In the genomic region with DNA sequence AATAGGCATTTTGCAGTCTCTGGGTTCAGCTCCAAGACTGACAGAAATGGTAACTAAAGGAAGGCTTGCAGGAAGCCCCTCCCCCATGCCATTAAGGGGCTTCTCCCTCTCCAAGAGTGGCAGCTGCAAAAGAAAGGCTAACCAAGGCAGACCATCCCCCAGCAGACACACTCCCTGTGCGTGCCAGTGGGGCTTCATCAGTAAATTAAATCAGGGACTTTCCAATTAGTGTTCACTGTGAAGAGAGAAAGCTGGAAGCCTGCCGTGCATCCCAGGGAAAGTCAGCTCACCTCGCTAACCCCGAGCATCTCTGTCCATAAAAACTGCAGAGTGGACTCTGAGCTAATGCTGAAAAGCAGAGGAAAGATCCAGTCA, we compare ENCODE assay signal across 14 mouse cellular contexts.
DNase-seq lines count a peak whose midpoint lies in the region; ATAC-seq and TF ChIP-seq lines count a peak whose summit lies in the region.
"Had no signal": no experiment of that assay in that cellular context is flagged by ENCODE, and none has a peak within 500 bp of the region (broad histone marks: within the 10 kb centered on the region; RNA-seq: fewer than 3 reads in every experiment).

No protein-coding gene starts in this region.

- ATAC-seq in neural tube, embryonic 11.5 days (ENCODE audit: insufficient read depth, low FRiP score, low TSS enrichment) = peak; percentile 74
- peak; percentile 88 for ATAC-seq in forebrain, embryonic 15.5 days (replicated peaks)
- ATAC-seq in midbrain, embryonic 11.5 days (ENCODE audit: low FRiP score) = peak; percentile 80

- H3K27me3 ChIP-seq in neural tube, embryonic 11.5 days (ENCODE audit: control insufficient read depth, insufficient read depth, low read length) = no peaks in the 10 kb centered on the region
- H3K27me3 ChIP-seq in forebrain, embryonic 15.5 days = 0 out of 2 replicates have a peak, but pooled peaks cover 6% of the 10 kb centered on the region
- no peaks in the 10 kb centered on the region for H3K27me3 ChIP-seq in midbrain, embryonic 11.5 days (ENCODE audit: control insufficient read depth, insufficient read depth, low read length)

- H3K4me1 ChIP-seq in neural tube, embryonic 11.5 days (ENCODE audit: control insufficient read depth, insufficient read depth, low read length) = peaks cover 8% of the 10 kb centered on the region
- peaks cover 35% of the 10 kb centered on the region for H3K4me1 ChIP-seq in forebrain, embryonic 15.5 days
- peaks cover 7% of the 10 kb centered on the region for H3K4me1 ChIP-seq in midbrain, embryonic 11.5 days (ENCODE audit: control insufficient read depth, insufficient read depth, low read length)
- no peaks in the 10 kb centered on the region for H3K4me1 ChIP-seq in lung, adult 2 months (ENCODE audit: control insufficient read depth, insufficient read depth, low read length)

- no peak for TF ChIP-seq POLR2A in lung, adult 2 months (IDR thresholded peaks at IDR 0.05; ENCODE audit: borderline replicate concordance, extremely low read depth, low read depth, low read length)

- no peak overlapping the region for H3K9ac ChIP-seq in neural tube, embryonic 11.5 days (ENCODE audit: low read length)
- H3K9ac ChIP-seq in forebrain, embryonic 15.5 days (replicated peaks) = no peak overlapping the region
- no peak overlapping the region for H3K9ac ChIP-seq in midbrain, embryonic 11.5 days (ENCODE audit: low read length)
- H3K9ac ChIP-seq: limb, embryonic 13.5 days; lung, embryonic 14.5 days had no signal

- H3K4me3 ChIP-seq in neural tube, embryonic 11.5 days (ENCODE audit: low read depth, low read length) = no peak overlapping the region
- H3K4me3 ChIP-seq in forebrain, embryonic 15.5 days = no peak overlapping the region
- no peak overlapping the region for H3K4me3 ChIP-seq in midbrain, embryonic 11.5 days (ENCODE audit: low read depth, low read length)
- H3K4me3 ChIP-seq in lung, adult 2 months (replicated peaks; ENCODE audit: extremely low read depth, low read depth, low read length) = no peak overlapping the region
- H3K4me3 ChIP-seq: limb, embryonic 13.5 days had no signal

- peak; percentile 45 for DNase-seq in neural tube, embryonic 11.5 days (ENCODE audit: low spot score)
- DNase-seq in neural tube, embryonic 10.5 days (ENCODE audit: extremely low spot score, low spot score) = no peak
- DNase-seq in midbrain, embryonic 11.5 days (ENCODE audit: low spot score, missing footprints) = peak; percentile 84
- DNase-seq in lung, adult 2 months = no peak
- no peak for DNase-seq in heart, adult 9 months (ENCODE audit: low spot score in 2 of 2)
- no peak for DNase-seq in kidney, adult 18-20 months
- DNase-seq in spleen, postnatal 4 days (ENCODE audit: low spot score in 2 of 2) = no peak
- DNase-seq: heart, postnatal 36 days; layer of hippocampus, adult 9-11 months; lung, embryonic 14.5 days; thymus, postnatal 25 days had no signal

- H3K36me3 ChIP-seq in neural tube, embryonic 11.5 days (ENCODE audit: control insufficient read depth, insufficient read depth, low read length) = no peaks in the 10 kb centered on the region
- H3K36me3 ChIP-seq in forebrain, embryonic 15.5 days = no peaks in the 10 kb centered on the region
- no peaks in the 10 kb centered on the region for H3K36me3 ChIP-seq in midbrain, embryonic 11.5 days (ENCODE audit: control insufficient read depth, insufficient read depth, low read length)
- H3K36me3 ChIP-seq: limb, embryonic 13.5 days had no signal

- 0 out of 2 replicates have a peak overlapping the region, but pooled peaks have one; percentile 34 for H3K27ac ChIP-seq in neural tube, embryonic 11.5 days (ENCODE audit: low read depth, low read length)
- H3K27ac ChIP-seq in forebrain, embryonic 15.5 days (replicated peaks) = peak overlapping the region; percentile 50
- no peak overlapping the region for H3K27ac ChIP-seq in midbrain, embryonic 11.5 days (ENCODE audit: low read depth, low read length)
- H3K27ac ChIP-seq: kidney, postnatal 0 days; limb, embryonic 13.5 days had no signal

- H3K4me2 ChIP-seq in neural tube, embryonic 11.5 days (ENCODE audit: low read depth) = no peak overlapping the region
- no peak overlapping the region for H3K4me2 ChIP-seq in forebrain, embryonic 15.5 days (replicated peaks)
- H3K4me2 ChIP-seq in midbrain, embryonic 11.5 days = no peak overlapping the region
- H3K4me2 ChIP-seq: limb, embryonic 13.5 days; lung, embryonic 14.5 days had no signal

- no peak for TF ChIP-seq CTCF in lung, adult 2 months (IDR thresholded peaks at IDR 0.05; ENCODE audit: insufficient read depth, low read length)

- H3K9me3 ChIP-seq in neural tube, embryonic 11.5 days (ENCODE audit: control insufficient read depth, low read length) = no peaks in the 10 kb centered on the region
- H3K9me3 ChIP-seq in forebrain, embryonic 15.5 days = no peaks in the 10 kb centered on the region
- no peaks in the 10 kb centered on the region for H3K9me3 ChIP-seq in midbrain, embryonic 11.5 days (ENCODE audit: control insufficient read depth, low read length)
- H3K9me3 ChIP-seq: limb, embryonic 13.5 days had no signal

- 19% methylated on average over 4 of the region's 4 CpGs for WGBS in neural tube, embryonic 11.5 days
- WGBS in forebrain, embryonic 15.5 days = 3% methylated on average over 4 of the region's 4 CpGs
- 17% methylated on average over 4 of the region's 4 CpGs for WGBS in midbrain, embryonic 11.5 days
- 50% methylated on average over 4 of the region's 4 CpGs for WGBS in lung, adult 2 months

Comparison
In these comparisons a context has a peak if more than half of its experiments do, and no peak if none do; other contexts are left out.
1. DNase-seq: peak in neural tube, embryonic 11.5 days (single experiment) and midbrain, embryonic 11.5 days (single experiment); none in neural tube, embryonic 10.5 days (single experiment), lung, adult 2 months (single experiment), heart, adult 9 months (0 of 2), kidney, adult 18-20 months (single experiment) and spleen, postnatal 4 days (0 of 2).
2. Peak in every context shown above with its lines, with median percentiles within 50 percentile points of each other: ATAC-seq.